Mouse (Mus musculus): ENCODE measurements around the gene Scn1b.

DNA sequence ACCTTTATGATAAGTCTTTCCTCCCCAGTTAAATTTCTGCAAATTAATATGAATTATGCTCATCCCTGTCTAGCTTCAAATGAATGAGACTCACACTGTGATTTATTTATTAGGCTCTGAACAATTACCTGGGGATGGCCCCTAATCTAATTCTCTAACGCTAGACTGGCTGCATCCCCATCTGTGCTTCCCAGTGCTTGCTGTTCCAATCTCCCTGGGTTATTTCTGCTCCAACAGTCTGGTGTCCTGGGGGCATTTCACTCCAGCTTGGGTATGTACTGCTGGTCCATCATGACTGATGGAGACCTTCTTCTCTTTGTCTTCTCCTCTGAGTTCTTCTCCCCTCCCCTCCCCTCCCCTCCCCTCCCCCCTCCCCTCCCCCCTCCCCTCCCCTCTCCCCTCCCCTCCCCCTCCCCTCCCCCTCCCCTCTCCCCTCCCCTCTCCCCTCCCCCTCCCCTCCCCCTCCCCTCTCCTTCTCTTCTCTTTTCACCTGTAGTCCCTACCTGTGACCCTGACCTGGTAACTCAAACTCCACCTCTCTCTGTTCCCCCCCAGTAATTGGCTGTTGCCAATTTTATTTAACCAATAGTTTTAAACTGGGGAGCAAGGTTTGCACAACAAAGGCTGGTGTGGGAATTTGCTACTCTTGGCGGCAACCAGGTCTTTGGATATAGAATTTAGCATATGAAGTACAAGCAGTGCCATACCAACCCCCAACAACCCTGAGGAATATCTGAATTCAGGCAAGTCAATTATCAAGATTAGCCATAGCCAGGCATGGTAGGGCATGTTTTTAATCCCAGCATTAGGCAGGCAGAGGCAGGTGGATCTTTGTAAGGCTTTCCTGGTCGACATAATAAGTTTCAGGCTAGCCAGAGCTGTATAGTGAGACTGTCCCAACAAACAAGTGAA is 37.1 kb upstream of the Scn1b start:
- TF ChIP-seq MAZ (IDR thresholded peaks at IDR 0.05; ENCODE audit: low read depth, low read length) (no peak), KAT2A (IDR thresholded peaks at IDR 0.05; ENCODE audit: insufficient replicate concordance, low read length) (no peak), MAX (IDR thresholded peaks at IDR 0.05; ENCODE audit: low read length) (no peak)
